Mouse (Mus musculus) cerebral cortex, adult 2 months (tissue): Measurements from ENCODE around the gene Fbxo9.

Experiments used
- WGBS: fragments of 180-500 bp; shearing (Covaris S2); methylation state at CpG from one replicate; pipeline ENCODE4 v1.1.7; 2018; 5-methylcytosine and 5-hydroxymethylcytosine counted together

The Fbxo9 gene

GRCm38 (mm10) chr9:78107912-78108795 is 711 bp downstream of the Fbxo9 start:
- WGBS, result under 1% methylated on average over 88 of the region's 88 CpGs

GRCm38 (mm10) chr9:78107582-78107911 is 1.3 kb downstream of the Fbxo9 start:
- 14% methylated on average over 6 of the region's 6 CpGs for WGBS

- 83% methylated on average over 4 of the region's 4 CpGs for WGBS
Observed at GRCm38 (mm10) chr9:78106821-78107220, 2.0 kb downstream of the Fbxo9 start.

GRCm38 (mm10) chr9:78105501-78105932 is 3.3 kb downstream of the Fbxo9 start:
- 75% methylated on average over 6 of the region's 6 CpGs for WGBS

- 92% methylated on average over 6 of the region's 6 CpGs for WGBS
Observed at GRCm38 (mm10) chr9:78104973-78105372, 3.9 kb downstream of the Fbxo9 start.

GRCm38 (mm10) chr9:78103965-78104560 is 4.8 kb downstream of the Fbxo9 start:
- 82% methylated on average over 8 of the region's 8 CpGs for WGBS

GRCm38 (mm10) chr9:78101431-78101830 is 7.4 kb downstream of the Fbxo9 start:
- 60% methylated on average over 4 of the region's 4 CpGs for WGBS

GRCm38 (mm10) chr9:78100956-78101355 is 7.9 kb downstream of the Fbxo9 start:
- 75% methylated on average over 5 of the region's 5 CpGs for WGBS

- WGBS, result 98% methylated on average over 6 of the region's 6 CpGs
Observed at GRCm38 (mm10) chr9:78096376-78096775, 12.5 kb downstream of the Fbxo9 start.

- WGBS, result 92% methylated on average over 12 of the region's 12 CpGs
Observed at GRCm38 (mm10) chr9:78095686-78096085, 13.2 kb downstream of the Fbxo9 start.

- 94% methylated on average over 3 of the region's 3 CpGs for WGBS
Observed at GRCm38 (mm10) chr9:78090596-78090995, 18.3 kb downstream of the Fbxo9 start.

GRCm38 (mm10) chr9:78089906-78090305 is 19.0 kb downstream of the Fbxo9 start:
- WGBS, result 30% methylated on average over 1 of the region's 1 CpGs

GRCm38 (mm10) chr9:78088971-78089370 is 19.9 kb downstream of the Fbxo9 start:
- 59% methylated on average over 7 of the region's 7 CpGs for WGBS

GRCm38 (mm10) chr9:78088521-78088920 is 20.3 kb downstream of the Fbxo9 start:
- WGBS, result 68% methylated on average over 4 of the region's 4 CpGs

- whole genome bisulfite sequencing, result 91% methylated on average over 9 of the region's 9 CpGs
Observed at GRCm38 (mm10) chr9:78087751-78088150, 21.1 kb downstream of the Fbxo9 start.

GRCm38 (mm10) chr9:78085722-78086287 is 23.1 kb downstream of the Fbxo9 start:
- WGBS, result 85% methylated on average over 14 of the region's 14 CpGs

- WGBS, result 91% methylated on average over 4 of the region's 4 CpGs
Observed at GRCm38 (mm10) chr9:78084341-78084740, 24.5 kb downstream of the Fbxo9 start.

- WGBS, result 84% methylated on average over 7 of the region's 7 CpGs
Observed at GRCm38 (mm10) chr9:78081835-78082234, 27.0 kb downstream of the Fbxo9 start.

- 31% methylated on average over 2 of the region's 2 CpGs for WGBS
Observed at GRCm38 (mm10) chr9:78078240-78078639, 30.6 kb downstream of the Fbxo9 start.

- 94% methylated on average over 3 of the region's 3 CpGs for WGBS
Observed at GRCm38 (mm10) chr9:78075256-78075655, 33.6 kb downstream of the Fbxo9 start.

GRCm38 (mm10) chr9:78073713-78074340 is 35.0 kb downstream of the Fbxo9 start:
- WGBS, result 87% methylated on average over 13 of the region's 13 CpGs

GRCm38 (mm10) chr9:78073291-78073690 is 35.6 kb downstream of the Fbxo9 start:
- 82% methylated on average over 3 of the region's 3 CpGs for WGBS
